Mouse (Mus musculus): Measurements from ENCODE around the gene Auts2.

The Auts2 gene

DNA sequence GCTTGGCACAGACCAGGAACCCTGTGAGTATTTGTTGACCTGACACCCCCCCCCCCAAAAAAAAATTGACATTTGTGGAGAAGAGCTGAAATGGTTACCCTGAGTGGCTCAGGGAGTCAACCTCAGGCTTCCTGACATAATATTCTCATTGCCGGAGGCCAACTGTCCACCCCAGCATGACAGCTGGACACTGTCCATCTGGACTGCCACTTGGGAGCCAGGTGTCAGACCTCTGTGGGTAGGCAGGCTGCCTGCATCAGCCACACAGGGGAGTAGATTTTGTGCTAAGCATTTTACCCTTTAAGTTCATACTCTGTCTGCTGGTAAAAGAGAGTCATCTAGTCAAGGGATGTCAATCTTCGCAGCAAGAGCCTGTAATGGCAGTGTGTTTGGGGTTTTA, 880.5 kb downstream of the Auts2 start:
- DNase-seq (ENCODE audit: low spot score): no peak

DNA sequence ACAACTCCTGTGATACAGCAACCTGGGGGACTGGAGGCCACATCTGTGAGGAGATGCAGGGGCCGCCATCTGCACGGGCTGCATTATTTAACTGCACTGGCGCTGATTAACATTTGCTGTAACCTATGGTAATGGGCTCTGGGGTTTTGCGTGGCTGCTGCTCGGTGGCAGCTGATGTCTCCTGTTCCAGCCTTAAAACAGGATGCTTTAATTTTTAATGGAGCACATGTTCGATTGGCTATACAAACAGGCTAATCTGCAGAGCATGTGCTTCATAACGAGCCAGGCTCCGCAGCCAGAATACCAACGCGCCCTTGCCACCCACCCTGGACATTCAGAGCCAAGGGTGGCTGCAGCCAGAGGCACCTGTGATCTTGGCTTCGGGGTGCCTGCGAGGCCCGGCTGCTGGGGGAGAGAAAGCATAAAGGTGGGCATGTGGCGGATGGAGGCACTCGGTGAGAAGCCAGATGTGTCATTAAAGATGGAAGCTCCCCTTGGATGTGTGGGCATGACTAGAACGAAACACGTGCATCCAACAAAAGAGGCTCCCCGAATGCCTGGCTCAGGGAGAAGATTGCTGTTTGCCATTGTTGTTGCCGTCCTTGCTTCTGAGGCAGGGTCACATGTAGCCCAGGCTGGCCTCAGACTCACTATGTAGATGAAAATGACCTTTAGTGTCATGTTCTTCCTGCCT, 884.2 kb downstream of the Auts2 start:
- DNase-seq (ENCODE audit: low spot score): no peak

DNA sequence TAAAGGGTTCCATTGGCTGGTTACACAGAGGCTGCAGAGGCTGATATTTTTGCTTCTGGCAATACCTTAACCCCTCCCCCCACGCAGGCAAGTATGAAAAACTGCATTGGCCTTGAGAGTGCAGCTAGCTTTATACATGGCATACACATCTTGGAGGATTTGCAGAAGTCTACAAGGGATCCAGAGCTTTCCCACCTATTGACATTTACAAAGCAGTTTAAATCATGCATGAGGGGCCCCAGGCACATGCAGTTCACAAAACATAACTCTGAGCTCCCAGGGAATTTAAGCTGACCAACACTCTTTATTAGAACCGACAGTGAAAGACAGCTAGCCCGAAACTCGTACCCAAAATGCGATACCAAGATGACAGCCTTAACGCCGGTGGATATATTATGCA, 888.9 kb downstream of the Auts2 start:
- DNase-seq (ENCODE audit: low spot score): no peak

GRCm38 (mm10) chr5:131650381-131650891, 892.7 kb downstream of the Auts2 start:
- no peak for DNase-seq (ENCODE audit: low spot score)

DNA sequence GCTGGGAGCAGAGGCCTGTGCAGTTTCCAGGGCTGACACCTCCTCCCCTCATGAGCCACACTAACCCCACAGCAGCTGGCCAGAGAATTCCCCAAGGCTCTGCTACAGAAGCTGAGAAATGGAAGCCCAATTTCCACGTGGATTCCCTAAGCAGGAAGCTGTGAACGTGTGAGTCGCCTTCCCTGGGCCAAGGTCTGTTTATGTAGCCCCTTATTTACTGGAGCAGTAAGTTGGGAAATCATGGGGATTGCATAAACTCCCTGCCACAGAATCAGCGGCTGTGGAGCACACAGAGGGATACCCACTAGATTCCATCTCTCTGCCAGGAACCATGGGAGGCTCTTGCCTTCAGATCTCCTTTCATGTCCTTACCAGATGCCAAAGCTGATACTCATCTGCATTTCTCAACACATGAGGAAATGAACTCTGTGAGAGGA, 895.4 kb downstream of the Auts2 start:
- no peak for DNase-seq (ENCODE audit: low spot score)

DNA sequence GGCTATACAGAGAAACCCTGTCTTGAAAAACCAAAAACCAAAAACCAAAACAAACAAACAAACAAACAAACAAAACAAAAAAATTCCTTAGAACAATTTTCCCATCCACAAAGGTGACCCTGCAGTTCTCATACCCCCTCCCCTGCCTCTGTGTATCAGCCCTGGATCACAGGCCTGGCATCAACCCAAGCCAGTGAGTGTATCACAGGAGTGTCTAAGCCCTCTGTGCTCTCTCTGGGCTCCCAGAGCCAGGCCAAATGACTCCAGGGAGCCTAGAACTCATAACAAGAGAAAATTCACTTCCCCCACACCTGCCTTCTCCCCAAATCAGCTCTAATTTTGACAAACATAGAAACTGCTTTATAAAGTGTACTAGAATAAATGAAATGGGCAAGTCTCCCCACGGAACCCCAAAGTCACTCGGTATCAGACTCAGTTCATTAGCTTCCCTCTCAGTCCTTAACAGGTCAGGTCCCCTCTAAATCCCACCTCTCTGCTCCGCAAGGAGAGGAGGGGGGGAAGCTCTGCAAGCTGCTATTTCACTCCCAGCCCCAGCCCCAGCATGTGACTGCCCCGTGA, 896.0 kb downstream of the Auts2 start:
- DNase-seq (ENCODE audit: low spot score): no peak

DNA sequence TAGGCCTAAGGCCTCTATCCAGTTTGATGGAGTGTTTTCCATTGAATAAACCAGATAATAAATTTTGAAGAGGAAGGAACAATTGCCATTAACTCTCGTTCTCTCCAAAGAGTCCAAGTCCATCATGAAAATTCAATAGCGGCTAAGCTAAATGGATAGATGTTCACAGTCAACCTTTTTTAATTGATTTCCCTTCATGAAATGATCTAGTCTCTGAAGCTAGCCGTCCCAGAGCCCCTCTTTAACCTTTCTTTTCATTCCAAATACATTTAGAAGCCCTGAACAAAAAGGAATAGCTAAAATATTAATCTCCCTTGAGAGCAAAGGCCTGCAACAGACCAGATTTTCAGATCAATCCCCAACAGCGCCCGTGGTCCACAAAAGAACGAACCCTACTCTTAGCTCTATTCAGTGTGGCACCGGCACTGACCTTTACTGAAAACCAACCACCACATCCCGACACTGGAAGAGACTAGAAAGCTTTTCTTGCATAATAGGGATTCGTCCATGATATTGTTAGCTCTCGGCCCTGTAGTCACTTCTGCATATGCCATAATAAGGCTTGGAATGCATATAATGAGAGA, 896.9 kb downstream of the Auts2 start:
- no peak for DNase-seq (ENCODE audit: low spot score)

- no peak for DNase-seq (ENCODE audit: low spot score)
Observed at GRCm38 (mm10) chr5:131645341-131646191, 897.6 kb downstream of the Auts2 start.

DNA sequence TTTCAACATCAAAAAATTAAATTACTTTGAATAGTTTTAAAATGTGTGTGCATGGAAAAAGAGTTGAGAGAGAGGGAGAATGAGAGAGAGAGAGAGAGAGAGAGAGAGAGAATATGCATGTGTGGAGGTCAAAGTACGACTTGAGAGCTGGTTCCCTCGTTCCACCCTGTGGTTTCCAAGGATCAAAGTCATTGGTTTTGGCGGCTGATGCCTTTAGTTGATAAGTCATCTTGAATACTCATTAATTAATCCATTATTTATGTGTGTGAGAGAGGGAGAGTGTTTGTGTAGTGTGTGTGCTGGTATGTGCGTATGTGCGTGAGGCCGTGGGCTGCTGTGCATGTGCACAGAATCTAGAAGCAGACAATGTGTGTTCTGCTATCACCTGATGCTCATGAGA, 898.8 kb downstream of the Auts2 start:
- DNase-seq (ENCODE audit: low spot score): no peak

- no peak for DNase-seq (ENCODE audit: low spot score)
Observed at GRCm38 (mm10) chr5:131643176-131644174, 899.7 kb downstream of the Auts2 start.

- no peak for DNase-seq (ENCODE audit: low spot score)
Observed at GRCm38 (mm10) chr5:131642752-131643151, 900.4 kb downstream of the Auts2 start.

GRCm38 (mm10) chr5:131636431-131636830, 906.7 kb downstream of the Auts2 start:
- no peak for DNase-seq (ENCODE audit: low spot score)

GRCm38 (mm10) chr5:131634731-131635130, 908.4 kb downstream of the Auts2 start:
- DNase-seq (ENCODE audit: low spot score): no peak

DNA sequence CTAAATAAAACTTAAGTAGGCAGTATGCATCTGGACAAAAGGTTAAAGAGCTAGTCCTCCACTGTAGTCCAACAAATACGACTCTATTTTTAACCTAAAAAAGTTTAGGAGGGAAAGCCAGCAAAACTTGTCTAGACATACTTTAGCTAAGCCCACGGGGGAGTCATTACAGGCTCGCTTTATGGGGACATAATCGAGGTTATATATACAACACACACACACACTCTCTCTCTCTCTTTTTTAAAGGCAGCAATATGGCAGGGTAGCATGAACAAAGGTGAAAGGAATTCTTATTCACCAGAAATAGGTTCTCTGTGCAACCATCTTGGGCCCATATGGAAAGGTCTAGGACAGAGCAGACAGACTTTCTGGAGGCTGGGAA, 911.2 kb downstream of the Auts2 start:
- DNase-seq (ENCODE audit: low spot score): no peak

DNA sequence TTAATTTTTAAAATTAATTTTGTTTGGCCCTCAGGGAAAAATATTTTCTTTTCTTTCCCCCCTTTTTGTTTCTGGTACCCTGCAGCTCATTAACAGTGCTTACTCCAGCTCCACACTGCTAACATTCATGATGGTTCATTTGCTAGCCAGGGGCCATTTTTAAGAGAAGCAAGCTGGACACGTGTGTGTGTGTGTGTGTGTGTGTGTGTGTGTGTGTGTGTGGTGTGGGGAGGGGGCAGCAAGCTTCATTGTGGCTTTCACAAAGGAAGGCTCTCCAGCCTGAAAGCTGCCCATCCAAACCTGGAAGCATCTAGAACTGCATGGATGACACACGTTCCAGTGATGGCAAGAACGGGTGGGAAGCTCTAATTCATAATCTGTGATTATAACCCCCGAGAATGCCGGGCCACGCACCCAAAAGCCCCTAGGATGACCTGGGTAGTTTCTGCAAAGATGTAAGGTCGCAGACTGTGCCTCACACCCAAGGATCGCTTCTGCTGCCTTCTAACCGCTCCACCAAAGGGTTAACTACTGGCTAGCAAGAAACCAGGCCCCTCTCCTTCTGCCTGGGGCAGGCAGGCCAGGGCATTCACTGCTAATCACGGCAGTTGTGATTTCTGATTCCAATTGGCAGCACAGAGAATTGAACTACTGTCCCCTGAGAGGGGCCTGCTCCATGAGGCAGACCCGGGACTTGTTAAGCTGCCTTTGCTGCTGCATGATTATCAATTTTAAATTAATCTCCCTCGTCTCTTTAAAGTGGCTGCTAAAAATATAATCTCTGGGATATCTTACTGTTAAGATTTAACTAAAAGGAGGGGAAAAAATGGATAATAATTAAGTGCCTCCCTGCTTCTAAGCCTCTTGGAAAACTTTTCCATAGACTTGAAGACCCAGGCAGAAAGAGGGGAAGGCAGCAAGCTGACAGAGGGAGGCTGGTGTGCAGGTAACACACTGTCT, 911.8 kb downstream of the Auts2 start:
- DNase-seq (ENCODE audit: low spot score): no peak

- no peak for DNase-seq (ENCODE audit: low spot score)
Observed at GRCm38 (mm10) chr5:131630577-131630976, 912.6 kb downstream of the Auts2 start.

DNA sequence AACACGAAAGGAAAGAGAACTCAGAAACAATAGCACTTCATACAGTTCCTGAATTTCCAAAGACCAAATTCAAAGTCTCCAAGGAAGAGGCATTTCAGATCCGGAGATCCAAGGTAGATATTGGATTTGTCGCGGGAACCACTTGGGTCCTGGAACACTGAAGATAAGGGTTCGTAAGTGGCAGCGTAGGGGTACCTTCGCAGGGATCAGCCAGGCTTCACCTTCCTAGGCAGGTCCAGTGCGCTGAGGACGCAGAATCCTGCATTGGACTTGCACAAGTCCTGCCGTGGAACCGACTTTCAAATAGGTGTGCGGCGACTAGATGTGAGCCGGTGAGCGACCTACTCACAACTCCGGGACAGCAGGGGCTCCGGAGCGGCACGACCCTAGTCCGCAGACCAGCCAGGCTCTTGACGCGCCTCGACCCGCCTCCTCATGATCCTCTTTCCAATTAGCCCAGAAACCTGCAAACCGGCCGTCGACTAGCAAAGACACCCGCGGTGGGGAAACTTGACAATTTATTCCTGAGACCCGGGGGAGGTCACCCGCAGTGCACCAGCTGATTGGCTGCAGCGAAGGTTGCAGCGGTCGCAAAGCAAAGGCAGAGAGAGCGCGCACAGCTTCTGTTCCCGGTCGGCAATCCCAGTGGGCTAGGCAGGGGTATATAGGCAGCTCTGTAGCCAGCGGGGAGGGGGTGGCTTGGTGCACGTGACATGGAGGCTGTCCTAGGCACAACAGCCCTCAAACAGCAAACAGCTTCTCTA, 926.8 kb downstream of the Auts2 start:
- DNase-seq (ENCODE audit: low spot score): no peak

DNA sequence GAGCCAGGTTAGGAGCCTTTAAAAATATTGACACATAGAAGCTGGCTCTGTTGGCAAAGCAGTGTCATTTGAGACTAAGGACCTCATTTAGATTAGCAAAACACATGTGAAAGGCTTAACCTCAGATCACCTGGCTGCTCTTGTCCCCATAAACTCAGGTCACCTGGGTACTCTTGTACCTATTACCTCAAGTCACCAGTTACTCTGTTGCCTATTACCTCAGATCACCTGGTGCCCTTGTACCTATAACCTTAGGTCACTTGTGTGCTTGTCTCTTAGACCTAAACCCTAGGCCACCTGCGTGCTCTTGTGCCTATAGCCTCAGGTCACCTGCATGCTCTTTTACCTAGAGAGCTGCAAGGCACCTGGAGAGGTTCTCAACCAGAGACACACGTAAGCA, 928.9 kb downstream of the Auts2 start:
- DNase-seq (ENCODE audit: low spot score): no peak

DNA sequence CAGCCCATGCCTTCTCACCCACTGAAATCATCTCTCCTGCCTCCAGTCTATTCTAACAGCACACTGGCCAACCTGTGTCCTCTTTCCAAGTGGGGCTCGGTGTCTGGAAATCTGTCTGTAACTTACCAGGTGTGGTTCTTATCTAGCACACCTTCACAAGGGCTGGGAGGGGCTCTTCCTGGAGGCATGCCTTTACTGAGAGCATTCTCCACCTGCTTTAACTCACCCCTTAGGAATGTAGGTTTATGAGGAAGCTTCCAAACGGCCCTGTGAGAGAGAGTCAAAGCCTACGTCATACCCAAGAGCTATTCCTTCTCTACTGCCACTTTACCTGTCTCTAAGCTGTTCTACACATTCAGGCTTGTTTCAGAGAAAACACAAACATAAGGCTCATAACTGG, 929.8 kb downstream of the Auts2 start:
- DNase-seq (ENCODE audit: low spot score): no peak

Measured in ovary, postnatal 10 days (tissue).